Mouse (Mus musculus): ENCODE measurements at regions not wholly inside any gene's neighbourhood (a gene's known extent, or its start where the extent isn't known, plus 50 kb on each side); places are given as distances from the start of the nearest gene placed in this dataset.

- Histone ChIP-seq H3K9ac (replicated peaks; ENCODE audit: low read depth, low read length) (no peak overlapping the region), H3K27me3 (ENCODE audit: control insufficient read depth, insufficient read depth, low read length) (no peaks in the 10 kb centered on the region), H3K36me3 (replicated peaks; ENCODE audit: control insufficient read depth, insufficient read depth, low read length) (no peaks in the 10 kb centered on the region), H3K9me3 (replicated peaks; ENCODE audit: control insufficient read depth, low read length) (0 out of 2 replicates have a peak, but pooled peaks cover 4% of the 10 kb centered on the region), H3K4me2 (ENCODE audit: low read depth, low read length) (no peak overlapping the region), H3K4me1 (ENCODE audit: control insufficient read depth, insufficient read depth) (no peaks in the 10 kb centered on the region), H3K4me3 (ENCODE audit: low read depth, low read length) (no peak overlapping the region), H3K27ac (ENCODE audit: low read depth) (no peak overlapping the region)
- no peak for TF ChIP-seq CTCF (IDR thresholded peaks at IDR 0.05; ENCODE audit: low read depth)
- no peak for TF ChIP-seq EP300 (IDR thresholded peaks at IDR 0.05; ENCODE audit: low read depth)
- DNase-seq (ENCODE audit: low spot score): no peak
- ATAC-seq (ENCODE audit: insufficient read depth, low read depth): no peak
- WGBS: 69% methylated on average over 3 of the region's 3 CpGs
These were observed 298.5 kb downstream of the Ipmk start for GRCm38 (mm10) chr10:71646071-71646470.

GRCm38 (mm10) chr10:71657525-71657924 is 310.0 kb downstream of the Ipmk start:
- H3K9me3 ChIP-seq (replicated peaks; ENCODE audit: control insufficient read depth, low read length): no peaks in the 10 kb centered on the region
- no peak overlapping the region for H3K27ac ChIP-seq (ENCODE audit: low read depth)
- no peak overlapping the region for H3K9ac ChIP-seq (replicated peaks; ENCODE audit: low read depth, low read length)
- no peak overlapping the region for H3K4me2 ChIP-seq (ENCODE audit: low read depth, low read length)
- no peak overlapping the region for H3K4me3 ChIP-seq (ENCODE audit: low read depth, low read length)
- WGBS: 80% methylated on average over 7 of the region's 7 CpGs
- no peaks in the 10 kb centered on the region for H3K27me3 ChIP-seq (ENCODE audit: control insufficient read depth, insufficient read depth, low read length)
- TF ChIP-seq CTCF (IDR thresholded peaks at IDR 0.05; ENCODE audit: low read depth) (no peak), EP300 (IDR thresholded peaks at IDR 0.05; ENCODE audit: low read depth) (no peak)
- H3K4me1 ChIP-seq (ENCODE audit: control insufficient read depth, insufficient read depth): no peaks in the 10 kb centered on the region
- DNase-seq (ENCODE audit: low spot score): no peak
- no peak for ATAC-seq (ENCODE audit: insufficient read depth, low read depth)
- no peaks in the 10 kb centered on the region for H3K36me3 ChIP-seq (replicated peaks; ENCODE audit: control insufficient read depth, insufficient read depth, low read length)

- H3K36me3 ChIP-seq (replicated peaks; ENCODE audit: control insufficient read depth, insufficient read depth, low read length): no peaks in the 10 kb centered on the region
- TF ChIP-seq EP300 (IDR thresholded peaks at IDR 0.05; ENCODE audit: low read depth) (no peak), CTCF (IDR thresholded peaks at IDR 0.05; ENCODE audit: low read depth) (no peak)
- no peaks in the 10 kb centered on the region for H3K4me1 ChIP-seq (ENCODE audit: control insufficient read depth, insufficient read depth)
- no peak overlapping the region for H3K4me3 ChIP-seq (ENCODE audit: low read depth, low read length)
- ATAC-seq (ENCODE audit: insufficient read depth, low read depth) (no peak), DNase-seq (ENCODE audit: low spot score) (no peak)
- no peaks in the 10 kb centered on the region for H3K9me3 ChIP-seq (replicated peaks; ENCODE audit: control insufficient read depth, low read length)
- H3K27ac ChIP-seq (ENCODE audit: low read depth): no peak overlapping the region
- H3K4me2 ChIP-seq (ENCODE audit: low read depth, low read length): no peak overlapping the region
- no peaks in the 10 kb centered on the region for H3K27me3 ChIP-seq (ENCODE audit: control insufficient read depth, insufficient read depth, low read length)
- 60% methylated on average over 5 of the region's 5 CpGs for WGBS
- H3K9ac ChIP-seq (replicated peaks; ENCODE audit: low read depth, low read length): no peak overlapping the region
These were observed 316.0 kb downstream of the Ipmk start for GRCm38 (mm10) chr10:71663545-71663944.

GRCm38 (mm10) chr10:71667160-71667571 is 319.6 kb downstream of the Ipmk start:
- DNase-seq (ENCODE audit: low spot score) (no peak), ATAC-seq (ENCODE audit: insufficient read depth, low read depth) (no peak)
- H3K27me3 ChIP-seq (ENCODE audit: control insufficient read depth, insufficient read depth, low read length): no peaks in the 10 kb centered on the region
- WGBS: 75% methylated on average over 7 of the region's 7 CpGs
- no peak overlapping the region for H3K4me2 ChIP-seq (ENCODE audit: low read depth, low read length)
- no peak overlapping the region for H3K4me3 ChIP-seq (ENCODE audit: low read depth, low read length)
- H3K4me1 ChIP-seq (ENCODE audit: control insufficient read depth, insufficient read depth): no peaks in the 10 kb centered on the region
- no peaks in the 10 kb centered on the region for H3K36me3 ChIP-seq (replicated peaks; ENCODE audit: control insufficient read depth, insufficient read depth, low read length)
- H3K27ac ChIP-seq (ENCODE audit: low read depth): no peak overlapping the region
- H3K9me3 ChIP-seq (replicated peaks; ENCODE audit: control insufficient read depth, low read length): no peaks in the 10 kb centered on the region
- TF ChIP-seq EP300 (IDR thresholded peaks at IDR 0.05; ENCODE audit: low read depth) (no peak), CTCF (IDR thresholded peaks at IDR 0.05; ENCODE audit: low read depth) (no peak)
- no peak overlapping the region for H3K9ac ChIP-seq (replicated peaks; ENCODE audit: low read depth, low read length)

- Histone ChIP-seq H3K4me1 (ENCODE audit: control insufficient read depth, insufficient read depth) (no peaks in the 10 kb centered on the region), H3K9ac (replicated peaks; ENCODE audit: low read depth, low read length) (no peak overlapping the region), H3K4me2 (ENCODE audit: low read depth, low read length) (no peak overlapping the region), H3K9me3 (replicated peaks; ENCODE audit: control insufficient read depth, low read length) (0 out of 2 replicates have a peak, but pooled peaks cover 4% of the 10 kb centered on the region), H3K4me3 (ENCODE audit: low read depth, low read length) (no peak overlapping the region), H3K27ac (ENCODE audit: low read depth) (no peak overlapping the region), H3K36me3 (replicated peaks; ENCODE audit: control insufficient read depth, insufficient read depth, low read length) (no peaks in the 10 kb centered on the region), H3K27me3 (ENCODE audit: control insufficient read depth, insufficient read depth, low read length) (no peaks in the 10 kb centered on the region)
- no peak for TF ChIP-seq CTCF (IDR thresholded peaks at IDR 0.05; ENCODE audit: low read depth)
- WGBS: 69% methylated on average over 5 of the region's 5 CpGs
- DNase-seq (ENCODE audit: low spot score): no peak
- ATAC-seq (ENCODE audit: insufficient read depth, low read depth): no peak
These were observed 331.7 kb downstream of the Ipmk start for GRCm38 (mm10) chr10:71679240-71679639.

GRCm38 (mm10) chr10:71713456-71713855 is 365.9 kb downstream of the Ipmk start:
- H3K27ac ChIP-seq (ENCODE audit: low read depth): no peak overlapping the region
- 76% methylated on average over 2 of the region's 2 CpGs for WGBS
- H3K36me3 ChIP-seq (replicated peaks; ENCODE audit: control insufficient read depth, insufficient read depth, low read length): no peaks in the 10 kb centered on the region
- H3K9me3 ChIP-seq (replicated peaks; ENCODE audit: control insufficient read depth, low read length): no peaks in the 10 kb centered on the region
- TF ChIP-seq CTCF (IDR thresholded peaks at IDR 0.05; ENCODE audit: low read depth): no peak
- TF ChIP-seq EP300 (IDR thresholded peaks at IDR 0.05; ENCODE audit: low read depth): no peak
- no peak overlapping the region for H3K4me2 ChIP-seq (ENCODE audit: low read depth, low read length)
- H3K4me1 ChIP-seq (ENCODE audit: control insufficient read depth, insufficient read depth): no peaks in the 10 kb centered on the region
- DNase-seq (ENCODE audit: low spot score): no peak
- no peak overlapping the region for H3K9ac ChIP-seq (replicated peaks; ENCODE audit: low read depth, low read length)
- no peak overlapping the region for H3K4me3 ChIP-seq (ENCODE audit: low read depth, low read length)
- no peaks in the 10 kb centered on the region for H3K27me3 ChIP-seq (ENCODE audit: control insufficient read depth, insufficient read depth, low read length)
- no peak for ATAC-seq (ENCODE audit: insufficient read depth, low read depth)

All from heart, postnatal 0 days (tissue).